Mouse (Mus musculus) liver, adult (tissue): Measurements from ENCODE around the gene Gm2174.
A peak's percentile ranks its signal among the peaks of the same experiment; 100 is the strongest.

Source experiments
- GATA4 ChIP-seq: IDR thresholded peaks from 2 replicates; pipeline ENCODE4 v1.6.1; 2014; ENCODE audit warnings: mild to moderate bottlenecking, low read length; ENCODE audit not compliant: insufficient replicate concordance

Gm2174 gene

GRCm38 (mm10) chrX:56467688-56468087 lies 19.9 kb downstream of the Gm2174 start:
- no peak for TF ChIP-seq GATA4

GRCm38 (mm10) chrX:56468422-56468821 lies 20.7 kb downstream of the Gm2174 start:
- no peak for TF ChIP-seq GATA4

- TF ChIP-seq GATA4, result peak; percentile 31; the same call in 1 of the 2 replicates
Measured at GRCm38 (mm10) chrX:56474035-56474434, 26.3 kb downstream of the Gm2174 start.

- no peak for TF ChIP-seq GATA4
Measured at GRCm38 (mm10) chrX:56477553-56477952, 29.8 kb downstream of the Gm2174 start.

- TF ChIP-seq GATA4, result no peak
Measured at GRCm38 (mm10) chrX:56481906-56482305, 34.1 kb downstream of the Gm2174 start.

GRCm38 (mm10) chrX:56489758-56490157 lies 42.0 kb downstream of the Gm2174 start:
- TF ChIP-seq GATA4, result no peak

GRCm38 (mm10) chrX:56497241-56497640 lies 49.5 kb downstream of the Gm2174 start:
- TF ChIP-seq GATA4, result no peak
